Mouse (Mus musculus): ENCODE data around the gene Tfrc.

DNA sequence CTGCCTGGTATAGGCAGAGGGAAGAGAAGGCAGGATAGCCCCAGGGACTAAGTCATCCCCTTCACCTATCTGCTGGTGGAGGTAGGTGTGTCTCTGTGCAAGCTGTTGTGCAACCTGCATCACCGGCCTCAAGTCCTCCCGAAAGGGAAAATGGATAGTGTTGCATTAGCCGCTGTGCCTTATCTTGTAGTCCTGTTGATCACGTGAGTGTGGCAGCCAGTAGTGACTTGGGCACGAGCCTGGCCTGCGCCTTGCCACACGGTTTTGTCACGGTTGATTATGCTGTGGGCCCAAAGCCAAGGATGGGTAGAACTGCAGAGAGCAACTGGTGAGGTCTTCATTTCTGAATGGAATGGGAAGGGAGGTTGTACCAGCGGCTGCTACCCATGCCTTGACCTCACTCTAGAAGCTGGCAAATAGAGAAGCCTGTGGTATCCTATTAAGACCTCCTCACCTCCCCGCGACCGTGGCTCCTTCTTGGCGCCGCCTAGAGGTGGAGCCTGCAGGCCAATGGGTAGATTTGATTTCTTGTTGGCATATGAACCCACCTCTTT lies 36.7 kb downstream of the Tfrc start:
- TF ChIP-seq CTCF (IDR thresholded peaks at IDR 0.05; ENCODE audit: borderline replicate concordance, insufficient read depth, low read length): 0 out of 2 replicates have a peak, but pooled peaks have one; percentile 16
- TF ChIP-seq POLR2A (IDR thresholded peaks at IDR 0.05; ENCODE audit: low read depth, low read length): peak; percentile 73
